Mouse (Mus musculus): Measurements from ENCODE around the gene Il10rb.

Il10rb gene

DNA sequence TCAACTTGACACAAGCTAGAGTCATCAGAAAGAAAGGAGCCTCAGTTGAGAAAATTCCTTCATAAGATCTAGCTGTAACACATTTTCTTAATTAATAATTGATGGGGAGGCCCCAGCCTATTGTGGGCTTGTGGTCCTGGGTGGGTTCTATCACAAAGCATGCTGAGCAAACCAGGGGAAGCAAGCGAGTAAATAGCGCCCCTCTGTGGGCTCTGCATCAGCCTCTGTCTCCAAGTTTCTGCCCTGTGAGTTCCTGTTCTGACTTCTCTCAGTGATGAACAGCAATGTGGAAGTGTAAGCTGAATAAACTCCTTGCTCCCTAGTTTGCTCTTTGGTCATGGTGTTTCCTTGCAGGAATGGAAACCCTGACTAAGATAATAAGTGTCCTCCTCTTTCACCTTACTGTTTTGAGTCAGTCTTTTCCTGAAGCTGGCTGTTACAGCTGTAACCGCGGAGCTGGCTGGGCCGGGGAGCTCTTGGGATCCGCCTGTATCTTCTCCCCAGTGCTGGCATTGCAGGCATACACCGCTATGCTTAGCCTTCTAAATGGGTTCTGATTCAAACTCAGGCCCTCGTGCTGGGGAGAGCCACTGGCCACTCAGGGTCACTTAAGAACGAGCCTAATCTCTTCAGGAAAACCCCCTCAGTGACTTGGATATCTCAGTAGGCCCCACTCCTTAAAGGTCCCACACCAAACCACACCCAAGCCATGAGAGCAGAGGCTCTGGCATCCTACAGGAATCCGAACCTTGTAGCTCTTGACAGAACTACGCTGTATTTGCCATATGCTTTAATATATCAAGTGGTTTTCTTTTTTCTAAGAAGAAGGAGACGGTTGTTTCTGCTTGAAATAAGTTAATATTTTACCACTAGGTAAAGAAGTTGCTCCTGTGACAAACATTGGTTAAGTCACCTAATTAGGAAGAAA is 44.4 kb downstream of the Il10rb start:
- peak in 1 of 2 experiments; percentile 28 for DNase-seq (ENCODE audit: low spot score in 2 of 2)

DNA sequence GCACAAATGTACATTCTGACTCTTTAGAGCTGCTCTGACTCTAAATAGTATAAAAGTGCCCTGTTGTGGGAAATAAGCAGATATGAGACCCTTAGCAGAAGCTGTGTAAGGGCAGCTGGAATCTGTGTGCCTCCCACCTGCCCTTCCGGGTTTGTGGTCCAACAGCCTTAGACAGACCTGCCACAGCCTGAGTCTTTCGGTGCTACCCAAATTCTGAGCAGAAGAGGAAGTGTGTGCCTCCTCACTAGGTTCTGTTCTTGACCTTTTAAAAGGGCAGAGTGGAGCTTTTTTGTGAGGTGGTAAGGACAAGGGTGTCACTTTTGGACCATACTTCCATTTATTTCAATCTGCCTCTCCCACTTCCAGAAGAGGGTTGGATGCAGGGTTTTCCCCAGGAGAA is 46.0 kb downstream of the Il10rb start:
- DNase-seq (ENCODE audit: low spot score in 2 of 2): peak in 1 of 2 experiments; percentile 50

DNA sequence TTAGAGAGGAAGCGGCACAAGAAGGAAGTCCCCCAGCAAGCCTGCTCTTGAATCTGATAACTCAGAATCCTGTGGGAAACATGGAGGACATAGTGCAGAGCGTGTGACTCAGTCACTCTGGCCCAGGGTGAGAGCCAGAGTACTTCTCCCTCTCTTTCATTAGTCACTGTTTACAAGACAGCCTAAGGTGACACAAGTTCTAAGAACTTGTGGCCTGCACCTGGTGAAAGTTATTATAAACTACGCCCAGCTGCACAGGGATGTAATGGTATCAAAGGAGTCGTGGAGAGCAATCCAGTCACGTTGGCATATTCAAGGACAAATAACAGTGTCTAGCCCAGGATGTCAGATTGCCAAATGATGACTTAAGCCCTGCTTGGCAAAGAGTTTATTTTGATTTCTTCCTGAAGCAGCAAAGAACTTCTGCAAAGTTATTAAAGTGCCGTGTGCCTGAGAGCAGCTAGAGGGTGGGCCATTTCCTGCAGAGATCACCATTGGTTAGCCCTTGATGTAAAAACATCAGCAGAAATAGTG is 46.5 kb downstream of the Il10rb start:
- DNase-seq (ENCODE audit: low spot score in 2 of 2): no peak

GRCm38 (mm10) chr16:91455868-91456267 is 49.9 kb downstream of the Il10rb start:
- DNase-seq (ENCODE audit: low spot score in 2 of 2): no peak

GRCm38 (mm10) chr16:91458301-91458746 is 52.4 kb downstream of the Il10rb start:
- peak in 1 of 2 experiments; percentile 48 for DNase-seq (ENCODE audit: low spot score in 2 of 2)

GRCm38 (mm10) chr16:91458976-91459375 is 53.0 kb downstream of the Il10rb start:
- DNase-seq (ENCODE audit: low spot score in 2 of 2): peak in 1 of 2 experiments; percentile 29

DNA sequence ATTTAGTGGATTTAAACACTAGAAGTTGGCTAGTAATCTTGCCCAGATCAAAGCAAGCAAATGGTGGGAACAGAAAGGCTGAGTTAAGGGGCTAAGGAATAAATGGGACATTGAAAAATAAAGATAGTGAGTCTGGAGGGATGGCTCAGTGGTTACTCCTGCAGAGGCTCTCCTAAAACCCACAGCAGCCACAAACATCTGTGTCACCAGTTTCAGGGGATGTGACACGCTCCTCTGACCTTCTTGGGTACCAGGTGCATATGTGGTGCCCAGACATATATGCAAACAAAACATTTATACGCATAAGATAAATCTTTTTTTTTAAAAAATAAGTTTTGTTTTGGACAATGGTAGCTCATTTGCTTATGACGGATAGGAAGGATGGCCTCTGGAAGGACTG is 53.4 kb downstream of the Il10rb start:
- DNase-seq (ENCODE audit: low spot score in 2 of 2): no peak

GRCm38 (mm10) chr16:91459841-91460370 is 53.9 kb downstream of the Il10rb start:
- DNase-seq (ENCODE audit: low spot score in 2 of 2): peak in 1 of 2 experiments; percentile 74

DNA sequence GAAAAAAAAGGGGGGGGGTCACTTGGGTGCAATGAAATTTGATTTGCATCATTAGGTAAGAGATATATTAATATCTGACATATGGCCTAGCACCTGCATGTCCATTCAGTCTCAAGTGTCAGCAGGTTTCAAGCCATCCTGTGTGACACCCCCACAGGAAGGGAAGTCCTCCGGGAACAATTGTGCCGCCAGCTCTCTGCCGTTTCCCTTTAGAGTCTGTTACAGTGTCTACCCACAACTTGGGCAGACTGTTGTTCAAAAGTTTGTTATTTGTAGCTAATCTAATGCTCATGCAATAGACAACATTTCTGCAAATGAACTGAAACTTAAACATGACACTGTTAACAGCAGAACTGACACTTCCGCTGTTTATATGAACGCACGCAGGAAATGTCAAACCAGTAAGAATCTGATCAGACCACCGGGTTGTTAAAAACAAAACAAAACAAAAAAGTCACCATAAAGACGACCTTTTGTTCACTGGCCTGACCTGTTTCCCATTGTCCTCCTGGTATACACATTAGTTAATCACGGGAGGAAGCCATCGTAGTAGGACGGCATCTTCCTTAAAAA is 55.2 kb downstream of the Il10rb start:
- no peak for DNase-seq (ENCODE audit: low spot score in 2 of 2)

- no peak for DNase-seq (ENCODE audit: low spot score in 2 of 2)
Observed at GRCm38 (mm10) chr16:91461773-91462181, 55.8 kb downstream of the Il10rb start.

DNA sequence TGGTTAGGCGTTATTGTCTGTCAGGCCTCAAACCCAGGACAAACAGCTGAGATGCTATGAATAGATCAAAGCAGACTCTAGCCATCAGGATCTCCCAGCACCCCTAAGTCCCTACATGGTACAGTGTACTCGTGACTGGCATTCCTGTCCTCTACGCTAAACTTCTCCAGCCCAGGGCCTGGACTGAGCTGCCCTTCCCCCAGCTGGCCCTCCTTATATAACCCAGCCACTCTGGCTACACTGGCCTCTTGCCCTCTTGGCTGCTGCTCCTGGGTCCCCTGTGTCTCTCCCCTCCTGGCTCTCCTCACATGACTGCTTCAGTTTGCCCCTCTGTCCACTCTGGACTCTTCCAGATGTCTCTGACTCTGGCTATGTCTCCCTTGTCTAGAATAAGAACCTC is 56.7 kb downstream of the Il10rb start:
- DNase-seq (ENCODE audit: low spot score in 2 of 2): no peak

GRCm38 (mm10) chr16:91463400-91463799 is 57.4 kb downstream of the Il10rb start:
- no peak for DNase-seq (ENCODE audit: low spot score in 2 of 2)

DNA sequence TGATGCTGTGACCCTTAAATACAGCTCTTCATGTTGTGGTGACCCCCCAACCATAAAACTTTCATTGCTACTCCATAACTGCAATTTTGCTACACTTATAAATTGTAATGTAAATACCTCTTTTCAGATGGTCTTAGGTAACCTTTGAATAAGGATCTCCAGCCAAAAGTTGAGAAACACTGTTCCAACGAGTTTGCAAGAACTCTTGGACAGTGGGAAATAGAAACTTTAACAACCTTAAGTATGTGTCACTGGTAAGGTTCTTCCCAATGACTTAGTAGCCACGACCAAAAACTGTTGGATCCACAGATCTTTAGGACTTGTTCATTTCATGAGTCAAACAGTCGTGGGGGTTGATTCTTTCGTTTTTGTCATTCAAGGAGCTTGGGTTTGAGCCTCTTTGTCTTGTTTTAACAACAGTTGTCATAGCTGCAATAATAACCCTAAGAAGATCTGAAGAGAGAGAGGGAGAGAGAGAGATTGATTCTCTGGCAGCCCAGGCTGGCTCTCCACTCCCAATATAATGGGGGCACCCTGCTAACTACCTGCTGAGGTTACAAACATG is 58.0 kb downstream of the Il10rb start:
- no peak for DNase-seq (ENCODE audit: low spot score in 2 of 2)

GRCm38 (mm10) chr16:91464594-91465504 is 58.9 kb downstream of the Il10rb start:
- DNase-seq (ENCODE audit: low spot score in 2 of 2): peak; percentile 89 to 97

DNA sequence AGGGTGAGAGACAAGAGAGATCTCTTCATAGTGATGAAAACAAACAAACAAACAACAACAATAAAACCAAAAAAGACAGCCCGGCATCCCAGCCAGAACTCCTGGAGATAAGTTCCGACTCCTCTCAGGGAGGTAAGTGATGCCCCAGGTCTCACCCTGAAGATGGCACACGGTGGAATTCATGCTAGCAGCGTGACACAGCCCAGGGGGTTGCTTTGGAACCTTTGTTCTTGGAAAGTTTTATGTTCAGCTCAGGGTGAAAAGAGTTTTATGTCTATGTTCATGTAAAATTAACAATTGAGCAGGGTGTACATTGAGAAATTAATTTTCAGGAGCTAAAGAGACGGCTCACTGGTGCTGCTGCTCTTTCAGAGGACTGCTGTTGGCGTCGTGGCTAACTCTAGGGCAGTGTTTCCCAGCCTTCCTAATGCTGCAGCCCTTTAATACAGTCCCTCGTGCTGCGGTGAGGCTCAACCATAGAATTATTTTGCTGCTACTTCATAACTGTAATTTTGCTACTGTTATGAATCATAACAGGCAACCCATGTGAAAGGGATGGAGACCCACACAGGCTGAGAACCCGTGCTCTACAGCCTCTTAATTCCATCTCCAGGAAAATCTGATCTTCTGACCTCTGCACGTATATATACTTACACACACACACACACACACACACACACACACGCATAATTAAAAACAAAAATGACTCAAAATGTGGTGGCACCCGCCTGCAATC is 59.7 kb downstream of the Il10rb start:
- DNase-seq (ENCODE audit: low spot score in 2 of 2): peak in 1 of 2 experiments; percentile 43

GRCm38 (mm10) chr16:91466566-91466965 is 60.6 kb downstream of the Il10rb start:
- no peak for DNase-seq (ENCODE audit: low spot score in 2 of 2)

- DNase-seq (ENCODE audit: low spot score in 2 of 2): no peak
Observed at GRCm38 (mm10) chr16:91470470-91470869, 64.5 kb downstream of the Il10rb start.

GRCm38 (mm10) chr16:91471481-91471880 is 65.5 kb downstream of the Il10rb start:
- no peak for DNase-seq (ENCODE audit: low spot score in 2 of 2)
